Mouse (Mus musculus) heart, embryonic 16.5 days (tissue): Measurements from ENCODE around the gene Fkbp9. TPM values are rescaled to one million over a fixed set of nuclear protein-coding genes. Genes with fewer than 3 reads are reported as not detected.

Experiments used
- ATAC-seq: fragments of 200-750 bp; cut with Nextera tagmentation; replicated peaks from 2 replicates; pipeline ENCODE4 v1.8.0; 2017; ENCODE audit warnings: moderate number of reproducible peaks; ENCODE audit not compliant: insufficient read depth, low FRiP score; ENCODE audit errors: extremely low read depth
- H3K27ac ChIP-seq: fragments of 300-500 bp; sonication (generic); 2 replicates; pipeline ENCODE4 v1.5.1; 2014; ENCODE audit warnings: mild to moderate bottlenecking, low read length, control low read depth, moderate library complexity
- H3K27me3 ChIP-seq: fragments of 300-500 bp; sonication (generic); 2 replicates; pipeline ENCODE4 v1.6.1; 2014; ENCODE audit warnings: low read length, mixed read lengths; ENCODE audit not compliant: control insufficient read depth, insufficient read depth
- H3K36me3 ChIP-seq: fragments of 300-500 bp; sonication (generic); 2 replicates; pipeline ENCODE4 v1.6.1; 2014; ENCODE audit not compliant: control insufficient read depth, insufficient read depth
- H3K4me1 ChIP-seq: fragments of 300-500 bp; sonication (generic); 2 replicates; pipeline ENCODE4 v1.6.1; 2014; ENCODE audit warnings: low read length, mixed read lengths; ENCODE audit not compliant: control insufficient read depth, insufficient read depth
- H3K4me2 ChIP-seq: fragments of 300-500 bp; sonication (generic); 2 replicates; pipeline ENCODE4 v1.6.1; 2014; ENCODE audit warnings: low read depth, mild to moderate bottlenecking, control low read depth, low read length
- H3K4me3 ChIP-seq: fragments of 300-500 bp; sonication (generic); 2 replicates; pipeline ENCODE4 v1.5.1; 2014; ENCODE audit warnings: mild to moderate bottlenecking, control low read depth, low read length
- H3K9ac ChIP-seq: fragments of 300-500 bp; sonication (generic); 2 replicates; pipeline ENCODE4 v1.6.1; 2014; ENCODE audit warnings: low read length, control low read depth
- H3K9me3 ChIP-seq: fragments of 300-500 bp; sonication (generic); replicated peaks from 2 replicates; pipeline ENCODE4 v1.6.1; 2016; ENCODE audit warnings: low read length; ENCODE audit not compliant: control insufficient read depth
- WGBS: fragments of 180-500 bp; shearing (Covaris S2); extraction: QIAGEN DNeasy Blood & Tissue Kit; methylation state at CpG from one replicate; pipeline ENCODE4 v1.1.7; 2014; 5-methylcytosine and 5-hydroxymethylcytosine counted together
- polyA plus RNA-seq: library from polyadenylated mRNA; unstranded; fragments of >200 nt; fragmentation: Nextera tagmentation; extraction: Ambion mirVana; gene quantifications from 2 replicates; pipeline ENCODE4 v1.2.1, GENCODE M21; 2015

The Fkbp9 gene
- polyA plus RNA-seq, 1 experiment from 2014 or later: 138 TPM

GRCm38 (mm10) chr6:56916279-56916678 lies 84.4 kb downstream of the Fkbp9 start:
- H3K4me2 ChIP-seq: no peak overlapping the region
- no peak overlapping the region for H3K4me3 ChIP-seq
- no peaks in the 10 kb centered on the region for H3K36me3 ChIP-seq
- 0 out of 2 replicates have a peak, but pooled peaks have one; percentile 33 for ATAC-seq
- 66% methylated on average over 2 of the region's 2 CpGs for WGBS
- H3K9ac ChIP-seq: no peak overlapping the region
- H3K9me3 ChIP-seq: 0 out of 2 replicates have a peak, but pooled peaks cover 2% of the 10 kb centered on the region
- H3K27me3 ChIP-seq: no peaks in the 10 kb centered on the region
- H3K27ac ChIP-seq: 0 out of 2 replicates have a peak overlapping the region, but pooled peaks have one; percentile 18
- peaks cover 30% of the 10 kb centered on the region for H3K4me1 ChIP-seq

GRCm38 (mm10) chr6:56917578-56918368 lies 85.9 kb downstream of the Fkbp9 start:
- Histone ChIP-seq H3K9me3 (0 out of 2 replicates have a peak, but pooled peaks cover 2% of the 10 kb centered on the region), H3K9ac (no peak overlapping the region), H3K27me3 (no peaks in the 10 kb centered on the region), H3K4me2 (peak overlapping the region; percentile 8; the same call in 1 of the 2 replicates), H3K4me3 (no peak overlapping the region), H3K27ac (peak overlapping the region; percentile 10), H3K36me3 (no peaks in the 10 kb centered on the region), H3K4me1 (peaks cover 31% of the 10 kb centered on the region)
- ATAC-seq: no peak; the same call in 1 of the 2 replicates
- 39% methylated on average over 12 of the region's 12 CpGs for WGBS

GRCm38 (mm10) chr6:56919330-56920044 lies 87.6 kb downstream of the Fkbp9 start:
- Histone ChIP-seq H3K9ac (no peak overlapping the region), H3K4me3 (no peak overlapping the region), H3K4me1 (peaks cover 32% of the 10 kb centered on the region), H3K27me3 (no peaks in the 10 kb centered on the region), H3K9me3 (no peaks in the 10 kb centered on the region), H3K27ac (peak overlapping the region; percentile 53; the same call in 1 of the 2 replicates), H3K4me2 (no peak overlapping the region), H3K36me3 (no peaks in the 10 kb centered on the region)
- no peak for ATAC-seq
- WGBS: 64% methylated on average over 7 of the region's 7 CpGs

- Histone ChIP-seq H3K36me3 (no peaks in the 10 kb centered on the region), H3K4me1 (peaks cover 34% of the 10 kb centered on the region), H3K4me2 (peak overlapping the region; percentile 38), H3K9ac (0 out of 2 replicates have a peak overlapping the region, but pooled peaks have one; percentile 40), H3K27ac (peak overlapping the region; percentile 53), H3K9me3 (no peaks in the 10 kb centered on the region), H3K4me3 (no peak overlapping the region), H3K27me3 (no peaks in the 10 kb centered on the region)
- WGBS: 25% methylated on average over 12 of the region's 12 CpGs
- no peak for ATAC-seq
Measured at GRCm38 (mm10) chr6:56920222-56921092, 88.6 kb downstream of the Fkbp9 start.

- Histone ChIP-seq H3K4me3 (peak overlapping the region; percentile 88), H3K9me3 (no peaks in the 10 kb centered on the region), H3K9ac (peak overlapping the region; percentile 89), H3K4me2 (peak overlapping the region; percentile 64), H3K36me3 (no peaks in the 10 kb centered on the region), H3K4me1 (peaks cover 22% of the 10 kb centered on the region), H3K27me3 (no peaks in the 10 kb centered on the region), H3K27ac (peak overlapping the region; percentile 78)
- under 1% methylated on average over 25 of the region's 25 CpGs for WGBS
- ATAC-seq: peak; percentile 7; the same call in 1 of the 2 replicates
Measured at GRCm38 (mm10) chr6:56923331-56923725, 91.5 kb downstream of the Fkbp9 start.

- Histone ChIP-seq H3K4me2 (peak within 1 kb of the TSS; percentile 64), H3K9ac (peak within 1 kb of the TSS; percentile 89), H3K27ac (peak within 1 kb of the TSS; percentile 78), H3K36me3 (no peaks in the 10 kb centered on the region), H3K27me3 (no peaks in the 10 kb centered on the region), H3K4me1 (peaks cover 20% of the 10 kb centered on the region), H3K4me3 (peak within 1 kb of the TSS; percentile 88), H3K9me3 (no peaks in the 10 kb centered on the region)
- 2% methylated on average over 64 of the region's 64 CpGs for WGBS
- ATAC-seq: peak; percentile 97
Measured at GRCm38 (mm10) chr6:56923726-56924707, 92.2 kb downstream of the Fkbp9 start, which contains the start of the genes Nt5c3 and Vmn1r4. Gene Nt5c3 (minus strand): TSS chr6:56923932. Gene Vmn1r4 (plus strand): TSS chr6:56924015.
